Mouse (Mus musculus) adrenal gland, adult 8-10 months (tissue): ENCODE measurements around the gene Olfr1223. TPM values are rescaled to one million over a fixed set of nuclear protein-coding genes. Genes with fewer than 3 reads are reported as not detected.
"Not testable (repeated sequence)": the region's sequence is repeated elsewhere in the genome, so short reads cannot be mapped to it uniquely, and the experiment has no call there.

ENCODE experiments used
- DNase-seq: peaks from one replicate; pipeline ENCODE4 v3.0.0; 2022
- total RNA-seq, 4 experiments: library from RNA; stranded (reverse); gene quantifications; 2 replicates each; pipeline ENCODE4 v1.2.4; 2022

The Olfr1223 gene
- not detected for total RNA-seq

DNA sequence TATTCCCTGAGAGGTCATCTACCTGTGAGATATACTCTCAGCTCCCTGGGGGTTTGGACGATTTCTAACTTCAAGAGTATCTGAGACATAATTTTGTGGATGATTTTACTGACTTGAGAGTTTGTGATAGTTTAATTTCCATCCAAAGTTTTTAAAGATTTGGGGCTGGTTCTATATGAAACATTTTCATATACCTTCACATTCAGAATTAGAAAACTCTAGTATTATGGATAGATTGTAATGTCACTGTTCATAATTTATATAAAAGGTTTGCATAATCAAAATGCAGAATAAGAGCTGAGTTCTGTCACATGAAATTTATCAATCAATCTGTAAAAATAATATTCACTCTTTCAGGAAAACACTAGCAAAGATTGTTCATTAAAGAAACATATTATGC, at the start of gene Olfr1223:
TSS of gene Olfr1223 (minus strand) at position 101 of the 400 bp plus-strand sequence.
- DNase-seq: no peak

DNA sequence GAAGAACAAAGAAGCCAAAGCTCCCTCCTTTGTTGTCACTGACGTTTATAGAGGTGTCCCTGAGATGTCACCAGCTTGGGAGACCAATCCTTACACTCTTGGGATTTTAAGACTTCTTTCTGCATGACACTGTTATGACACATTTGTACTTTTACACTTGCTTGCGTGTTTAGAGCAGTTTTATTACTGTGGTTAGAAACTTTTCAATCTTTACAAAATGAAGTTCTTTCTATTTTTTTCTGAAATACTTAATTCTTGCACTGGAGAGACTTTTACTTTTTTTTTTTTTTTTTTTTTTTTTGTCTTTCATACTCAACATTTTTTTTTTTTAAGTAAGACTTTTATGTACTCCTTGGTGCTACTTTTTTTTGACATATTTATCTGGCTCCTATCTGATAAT, 48.6 kb upstream of the Olfr1223 start, which contains the start of gene Olfr1226:
TSS of gene Olfr1226 (minus strand) at position 101 of the 400 bp plus-strand sequence.
- DNase-seq: no peak

GRCm38 (mm10) chr2:89196325-89196982, 45.1 kb upstream of the Olfr1223 start:
- DNase-seq: no peak

GRCm38 (mm10) chr2:89174569-89174968, 23.2 kb upstream of the Olfr1223 start, which contains the start of gene Olfr1225:
Olfr1225 (minus strand) TSS chr2:89174669.
- no peak for DNase-seq

- not testable (repeated sequence) for DNase-seq
These were observed 13.4 kb upstream of the Olfr1223 start for GRCm38 (mm10) chr2:89164711-89165110.

- not testable (repeated sequence) for DNase-seq
These were observed 12.6 kb upstream of the Olfr1223 start, which contains the start of gene Olfr1224-ps1 for GRCm38 (mm10) chr2:89163991-89164390. Olfr1224-ps1 (minus strand) TSS chr2:89164091.

- no peak for DNase-seq
These were observed 18.4 kb downstream of the Olfr1223 start, which contains the start of gene Olfr1222 for GRCm38 (mm10) chr2:89132954-89133353. Olfr1222 (minus strand) TSS chr2:89133054.

DNA sequence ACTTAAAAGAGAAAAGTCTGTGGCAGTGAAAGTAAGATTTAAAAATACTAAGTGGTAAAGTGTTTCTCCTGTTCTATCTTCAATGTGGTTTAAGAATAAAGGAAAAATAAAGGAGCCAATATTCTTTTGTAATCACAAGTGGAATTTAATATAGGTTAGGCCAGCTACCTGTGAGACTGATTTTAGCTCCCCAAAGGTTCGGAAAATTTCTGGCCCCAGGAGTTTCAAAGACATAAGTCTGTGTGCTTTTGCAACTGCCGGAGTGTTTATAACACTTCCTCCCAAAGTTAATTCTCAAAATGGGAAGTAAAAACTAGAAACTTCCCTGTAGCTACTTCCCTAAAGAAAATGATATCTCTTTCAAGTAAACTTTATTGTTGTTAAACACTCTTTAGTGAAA, 34.2 kb downstream of the Olfr1223 start, which contains the start of gene Olfr1221:
TSS of gene Olfr1221 (minus strand) at position 101 of the 400 bp plus-strand sequence.
- no peak for DNase-seq

DNA sequence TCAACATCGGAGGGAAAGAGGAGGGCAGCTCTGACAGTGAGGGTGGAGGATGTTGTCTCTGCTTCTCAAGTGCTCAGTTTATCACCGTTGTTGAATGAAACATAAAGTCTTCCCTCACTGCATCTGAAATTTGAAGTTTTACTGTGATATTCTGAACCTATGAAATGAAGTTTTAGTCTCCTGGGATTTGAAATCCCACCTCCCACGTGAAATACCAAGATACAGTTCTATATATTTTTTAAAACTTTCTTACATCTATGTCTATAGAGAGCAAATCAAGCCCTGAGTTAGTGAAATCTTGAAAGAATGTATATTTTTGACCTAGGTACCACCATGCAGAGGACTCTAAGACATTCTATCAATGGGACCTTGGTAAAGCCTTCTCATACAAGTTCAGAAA, 44.6 kb downstream of the Olfr1223 start, which contains the start of gene Olfr1220:
TSS of gene Olfr1220 (minus strand) at position 101 of the 400 bp plus-strand sequence.
- DNase-seq: no peak

GRCm38 (mm10) chr2:89105651-89106050, 45.7 kb downstream of the Olfr1223 start:
- DNase-seq: no peak

DNA sequence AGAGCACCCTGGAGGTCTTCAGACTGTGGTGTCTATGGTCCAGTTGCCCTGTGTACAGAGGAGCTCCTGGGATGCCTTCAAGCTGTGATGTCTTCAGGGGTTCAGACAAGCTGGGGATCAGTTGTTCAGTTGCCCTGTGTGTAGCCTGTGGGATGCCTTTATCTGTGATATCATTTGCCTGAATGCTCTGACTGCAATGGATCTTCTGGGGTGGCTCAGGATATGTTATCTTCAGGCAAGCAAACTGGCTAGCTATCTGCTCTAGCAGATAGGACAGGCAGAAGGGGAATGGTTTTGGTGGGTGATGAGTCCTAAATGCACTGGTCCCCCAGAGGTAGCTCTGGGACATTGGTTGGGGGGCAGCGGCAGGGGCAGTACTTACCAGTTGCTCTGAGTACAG, 57.5 kb downstream of the Olfr1223 start:
- no peak for DNase-seq

Other genes with a start within 250 kb of the Olfr1223 start
- gene Olfr1208, start 249.2 kb downstream of the Olfr1223 start, total RNA-seq: not detected
- not detected for gene Olfr1209, start 236.4 kb downstream of the Olfr1223 start, total RNA-seq
- gene Olfr1211, start 213.4 kb downstream of the Olfr1223 start, total RNA-seq: not detected
- gene Olfr1212, start 197.6 kb downstream of the Olfr1223 start, total RNA-seq: not detected
- gene Gm13762, start 171.3 kb downstream of the Olfr1223 start, total RNA-seq: not detected
- not detected for gene Olfr1214, start 158.9 kb downstream of the Olfr1223 start, total RNA-seq
- gene Olfr1215, start 144.6 kb downstream of the Olfr1223 start, total RNA-seq: not detected
- not detected for gene Olfr1216, start 133.2 kb downstream of the Olfr1223 start, total RNA-seq
- gene Olfr1217, start 119.5 kb downstream of the Olfr1223 start, total RNA-seq: not detected
- not detected for gene Olfr1218, start 90.4 kb downstream of the Olfr1223 start, total RNA-seq
- gene Olfr1219, start 68.0 kb downstream of the Olfr1223 start, total RNA-seq: not detected
- not detected for gene Olfr1220, start 44.7 kb downstream of the Olfr1223 start, total RNA-seq
- not detected for gene Olfr1221, start 34.3 kb downstream of the Olfr1223 start, total RNA-seq
- gene Olfr1222, start 18.5 kb downstream of the Olfr1223 start, total RNA-seq: not detected
- not detected for gene Olfr1224-ps1, start 12.5 kb upstream of the Olfr1223 start, total RNA-seq
- gene Olfr1225, start 23.1 kb upstream of the Olfr1223 start, total RNA-seq: not detected
- not detected for gene Olfr1226, start 48.5 kb upstream of the Olfr1223 start, total RNA-seq
- not detected for gene Olfr1228, start 102.5 kb upstream of the Olfr1223 start, total RNA-seq
- not detected for gene Olfr1229, start 136.5 kb upstream of the Olfr1223 start, total RNA-seq
- not detected for gene Olfr1230, start 145.7 kb upstream of the Olfr1223 start, total RNA-seq
- gene Olfr1231, start 155.5 kb upstream of the Olfr1223 start, total RNA-seq: not detected
- not detected for gene Olfr1232, start 178.1 kb upstream of the Olfr1223 start, total RNA-seq
- not detected for gene Olfr1233, start 190.8 kb upstream of the Olfr1223 start, total RNA-seq
- gene Olfr1234, start 213.3 kb upstream of the Olfr1223 start, total RNA-seq: not detected